Mouse (Mus musculus) midbrain, embryonic 11.5 days (tissue): ENCODE data around the gene Mob2. TPM values are rescaled to one million over a fixed set of nuclear protein-coding genes. Genes with fewer than 3 reads are reported as not detected.

Experiments used
- ATAC-seq: fragments of 200-750 bp; cut with Nextera tagmentation; 2 replicates; pipeline ENCODE4 v1.8.0; 2017; ENCODE audit warnings: moderate TSS enrichment, moderate library complexity; ENCODE audit not compliant: low FRiP score
- DNase-seq: peaks from one replicate; pipeline ENCODE4 v3.0.0; 2015; ENCODE audit warnings: low spot score; ENCODE audit errors: missing footprints
- H3K27ac ChIP-seq: fragments of 300-500 bp; sonication (generic); 2 replicates; pipeline ENCODE4 v1.5.1; 2014; ENCODE audit warnings: low read depth, low read length
- H3K27me3 ChIP-seq: fragments of 300-500 bp; sonication (generic); 2 replicates; pipeline ENCODE4 v1.6.1; 2014; ENCODE audit warnings: mild to moderate bottlenecking, low read length, moderate library complexity, mixed read lengths; ENCODE audit not compliant: control insufficient read depth, insufficient read depth
- H3K36me3 ChIP-seq: fragments of 300-500 bp; sonication (generic); 2 replicates; pipeline ENCODE4 v1.6.1; 2014; ENCODE audit warnings: mild to moderate bottlenecking, low read length, moderate library complexity, mixed read lengths; ENCODE audit not compliant: control insufficient read depth, insufficient read depth
- H3K4me1 ChIP-seq: fragments of 300-500 bp; sonication (generic); 2 replicates; pipeline ENCODE4 v1.6.1; 2014; ENCODE audit warnings: low read length; ENCODE audit not compliant: control insufficient read depth, insufficient read depth
- H3K4me2 ChIP-seq: fragments of 300-500 bp; sonication (generic); 2 replicates; pipeline ENCODE4 v1.6.1; 2014; ENCODE audit warnings: mild to moderate bottlenecking, moderate library complexity
- H3K4me3 ChIP-seq: fragments of 300-500 bp; sonication (generic); 2 replicates; pipeline ENCODE4 v1.5.1; 2014; ENCODE audit warnings: low read depth, low read length
- H3K9ac ChIP-seq: fragments of 300-500 bp; sonication (generic); 2 replicates; pipeline ENCODE4 v1.6.1; 2014; ENCODE audit warnings: low read length
- H3K9me3 ChIP-seq: fragments of 300-500 bp; sonication (generic); 2 replicates; pipeline ENCODE4 v1.6.1; 2016; ENCODE audit warnings: low read length; ENCODE audit not compliant: control insufficient read depth
- WGBS: fragments of 180-500 bp; shearing (Covaris S2); extraction: QIAGEN DNeasy Blood & Tissue Kit; methylation state at CpG from one replicate; pipeline ENCODE4 v1.1.7; 2014; 5-methylcytosine and 5-hydroxymethylcytosine counted together
- polyA plus RNA-seq: library from polyadenylated mRNA; unstranded; fragments of >200 nt; fragmentation: Nextera tagmentation; extraction: Ambion mirVana; gene quantifications from 2 replicates; pipeline ENCODE4 v1.2.1, GENCODE M21; 2014

Gene Mob2
- polyA plus RNA-seq, 1 experiment from 2014 or later: 60.2 TPM

DNA sequence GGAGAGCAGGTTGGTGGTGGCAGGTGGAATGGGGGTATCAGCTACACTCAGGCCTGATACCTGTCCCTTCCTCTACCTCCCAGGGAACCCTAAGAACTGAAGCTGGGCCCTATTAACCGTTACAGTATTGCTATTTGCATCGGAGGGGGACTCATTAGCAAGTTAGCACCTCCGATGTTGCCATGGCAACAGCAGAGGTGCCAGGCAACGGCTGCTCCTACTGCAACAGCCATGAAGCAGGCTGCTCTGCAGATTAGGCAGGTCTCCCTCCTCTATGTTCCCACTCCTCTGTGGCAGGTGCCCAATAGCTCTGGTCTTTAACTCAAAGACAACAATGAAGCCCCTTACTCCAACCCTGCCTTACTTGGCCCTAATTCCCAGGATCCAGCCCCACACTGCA, 31.0 kb upstream of the Mob2 start:
- Histone ChIP-seq H3K36me3 (no peaks in the 10 kb centered on the region; the same call in 1 of the 2 replicates), H3K27me3 (peaks cover 7% of the 10 kb centered on the region), H3K4me1 (peaks cover 57% of the 10 kb centered on the region), H3K4me3 (no peak overlapping the region), H3K9me3 (no peaks in the 10 kb centered on the region), H3K9ac (peak overlapping the region; percentile 35; the same call in 1 of the 2 replicates), H3K4me2 (peak overlapping the region; percentile 96), H3K27ac (no peak overlapping the region)
- ATAC-seq: no peak
- 6% methylated on average over 4 of the region's 4 CpGs for WGBS
- DNase-seq: no peak

DNA sequence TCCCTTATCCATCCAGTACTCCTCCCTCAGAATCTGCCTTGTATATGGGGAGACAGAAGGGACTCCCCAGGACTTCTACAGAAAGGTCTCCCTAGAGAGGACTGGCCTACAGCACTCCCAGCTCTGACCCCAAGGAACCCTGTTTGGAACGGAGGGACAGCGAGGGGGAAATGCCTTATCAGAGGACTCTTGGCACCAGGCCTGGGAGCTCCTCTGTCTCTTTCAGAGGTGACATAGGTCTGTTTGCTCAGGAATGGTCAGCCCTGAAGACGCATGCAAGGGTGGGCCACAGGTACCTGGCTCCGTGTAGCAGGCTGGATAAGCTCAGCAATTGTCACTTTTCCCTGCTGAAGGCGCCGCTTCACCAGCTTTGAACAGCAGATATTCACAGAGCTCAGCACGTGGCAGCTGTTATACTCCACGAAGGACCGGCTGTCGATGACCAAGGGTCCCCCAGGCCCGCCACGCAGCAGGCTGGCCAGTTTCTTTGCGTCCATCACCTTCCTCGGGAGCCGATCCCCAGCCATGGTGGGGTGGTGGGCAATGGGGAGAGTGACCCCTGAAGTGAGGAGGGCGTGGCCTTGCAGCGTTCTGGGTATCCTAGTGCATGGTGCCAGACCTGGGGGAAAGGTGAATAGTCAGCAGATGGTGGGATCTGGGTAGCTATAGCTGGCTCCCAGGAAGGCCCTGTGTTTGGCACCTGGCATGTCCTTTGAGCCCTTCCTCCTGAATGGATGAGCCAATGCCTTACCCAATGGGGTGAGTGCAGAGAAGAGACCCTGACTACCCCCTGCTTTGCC, 29.0 kb upstream of the Mob2 start:
- DNase-seq (no peak), ATAC-seq (no peak)
- H3K36me3 ChIP-seq: peaks cover 4% of the 10 kb centered on the region
- H3K4me2 ChIP-seq: no peak overlapping the region; the same call in 1 of the 2 replicates
- H3K4me3 ChIP-seq: no peak overlapping the region
- H3K27me3 ChIP-seq: no peaks in the 10 kb centered on the region; the same call in 1 of the 2 replicates
- WGBS: 59% methylated on average over 17 of the region's 17 CpGs
- H3K9me3 ChIP-seq: no peaks in the 10 kb centered on the region
- H3K27ac ChIP-seq: peak overlapping the region; percentile 68
- peak overlapping the region; percentile 45 for H3K9ac ChIP-seq
- H3K4me1 ChIP-seq: peaks cover 53% of the 10 kb centered on the region

- peaks cover 48% of the 10 kb centered on the region for H3K4me1 ChIP-seq
- DNase-seq (peak; percentile 94), ATAC-seq (peak; percentile 78)
- H3K27ac ChIP-seq: peak overlapping the region; percentile 68
- H3K4me2 ChIP-seq: no peak overlapping the region
- H3K36me3 ChIP-seq: peaks cover 4% of the 10 kb centered on the region
- peaks cover 7% of the 10 kb centered on the region for H3K27me3 ChIP-seq
- WGBS: 1% methylated on average over 5 of the region's 5 CpGs
- no peak overlapping the region for H3K4me3 ChIP-seq
- H3K9me3 ChIP-seq: no peaks in the 10 kb centered on the region
- no peak overlapping the region for H3K9ac ChIP-seq
Measured at GRCm38 (mm10) chr7:142088886-142089285, 28.0 kb upstream of the Mob2 start.

DNA sequence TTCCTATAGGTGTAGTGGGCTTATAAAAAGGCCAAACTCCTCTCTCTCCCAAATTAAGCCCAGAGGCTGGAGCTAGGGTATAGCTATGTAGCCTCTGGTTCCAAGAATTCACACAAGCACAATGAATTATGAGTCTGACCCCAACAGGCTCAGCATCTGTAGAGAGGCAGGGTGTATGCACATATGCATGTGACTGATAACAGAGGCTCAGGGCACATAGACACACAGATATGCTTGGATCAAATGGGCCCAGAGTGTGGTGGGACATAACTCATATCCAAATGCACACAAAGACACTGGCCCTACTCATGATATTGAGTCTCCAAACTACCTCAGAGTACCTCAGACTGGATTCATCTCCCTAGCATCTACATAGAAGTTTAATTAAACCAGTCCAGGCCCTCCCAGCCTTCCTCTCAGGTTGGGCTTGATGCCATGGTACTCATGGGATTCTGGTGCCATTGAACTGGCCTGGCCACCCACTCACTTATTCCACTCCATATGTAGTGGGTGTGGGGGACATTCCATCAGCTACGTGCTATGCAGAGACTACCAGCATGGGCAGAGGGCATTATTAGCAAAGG, 26.3 kb upstream of the Mob2 start:
- Histone ChIP-seq H3K27me3 (peaks cover 24% of the 10 kb centered on the region), H3K4me3 (no peak overlapping the region), H3K36me3 (peaks cover 8% of the 10 kb centered on the region), H3K9ac (no peak overlapping the region), H3K4me1 (peaks cover 32% of the 10 kb centered on the region), H3K27ac (no peak overlapping the region), H3K4me2 (no peak overlapping the region), H3K9me3 (no peaks in the 10 kb centered on the region)
- ATAC-seq (no peak), DNase-seq (no peak)
- WGBS: 90% methylated on average over 1 of the region's 1 CpGs

DNA sequence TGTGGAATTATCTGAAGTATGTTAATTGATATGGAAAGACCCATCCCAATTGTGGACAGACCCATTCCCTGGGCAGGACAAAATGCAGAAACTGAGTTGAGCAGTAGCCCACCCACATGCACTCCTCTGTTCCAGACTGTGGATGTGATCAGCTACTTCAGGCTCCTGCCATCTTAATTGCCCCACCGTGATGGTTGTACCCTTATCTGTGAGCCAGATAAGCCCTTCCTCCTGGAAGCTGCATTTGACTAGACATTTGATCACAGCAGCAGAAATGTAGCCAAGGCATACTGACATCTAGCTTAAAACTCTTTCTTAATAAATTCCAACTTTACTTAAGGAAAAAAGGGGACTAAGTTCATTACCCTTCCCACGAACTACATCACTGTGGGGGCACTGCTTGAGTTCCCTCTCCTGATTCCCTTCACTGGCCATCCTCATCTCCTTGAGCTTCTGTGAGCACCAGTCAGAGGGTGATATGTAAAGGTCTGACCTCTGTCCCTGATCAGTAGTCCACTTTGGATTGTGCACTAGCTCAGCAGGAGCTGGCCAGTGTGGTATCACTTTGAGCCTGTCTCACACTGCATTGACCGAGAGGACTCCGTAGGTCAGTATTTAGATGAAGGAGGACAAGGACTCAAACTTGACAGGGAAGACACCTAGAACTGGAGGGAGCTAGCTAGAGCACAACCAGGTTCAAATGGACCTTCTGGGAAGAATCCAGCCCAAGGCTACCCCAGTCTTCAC, 25.5 kb upstream of the Mob2 start:
- Histone ChIP-seq H3K4me3 (no peak overlapping the region), H3K27ac (no peak overlapping the region), H3K4me2 (no peak overlapping the region), H3K4me1 (peaks cover 26% of the 10 kb centered on the region), H3K36me3 (peaks cover 8% of the 10 kb centered on the region), H3K9ac (no peak overlapping the region), H3K9me3 (no peaks in the 10 kb centered on the region), H3K27me3 (peaks cover 27% of the 10 kb centered on the region)
- 84% methylated on average over 4 of the region's 4 CpGs for WGBS
- ATAC-seq (no peak), DNase-seq (no peak)

DNA sequence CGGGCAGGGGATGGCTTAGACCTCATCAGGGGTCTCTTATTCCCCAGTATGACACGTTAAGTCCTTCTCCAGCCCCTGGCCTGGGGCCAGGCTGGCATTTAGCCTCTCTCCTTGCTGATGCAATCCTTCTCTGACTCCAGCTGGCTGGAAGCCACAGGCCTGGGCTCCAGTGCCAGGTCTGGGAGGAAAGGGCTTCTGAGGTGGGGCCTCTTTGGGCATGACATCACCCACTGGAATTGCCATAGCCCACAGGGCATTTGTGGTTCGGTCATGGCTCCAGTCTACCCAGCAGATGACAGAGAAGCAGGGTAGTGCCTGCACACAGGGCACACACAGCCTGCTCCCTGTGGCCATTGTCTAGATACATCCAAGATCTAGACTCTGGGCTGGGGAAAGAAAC, 24.0 kb upstream of the Mob2 start:
- no peak for ATAC-seq

DNA sequence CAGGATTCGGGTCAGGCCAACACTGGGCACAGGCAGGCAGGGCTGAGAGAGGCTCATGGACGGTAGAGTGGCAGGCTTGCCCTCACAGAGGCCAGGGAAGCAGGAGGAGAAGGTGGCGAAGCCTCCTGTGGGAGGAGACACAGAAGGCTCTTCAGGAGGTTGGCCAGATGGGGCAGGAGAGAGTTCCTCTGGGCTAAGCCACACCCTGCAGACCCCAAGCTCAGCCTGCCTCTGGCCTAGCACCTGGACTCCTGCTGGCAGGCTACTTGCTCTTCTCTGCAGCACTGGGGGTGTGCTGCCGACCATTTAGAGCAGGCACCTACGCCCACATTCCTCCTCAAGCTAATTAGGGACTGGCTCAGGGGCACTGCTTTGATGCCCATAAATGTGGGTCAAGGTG, 23.5 kb upstream of the Mob2 start:
- WGBS: 36% methylated on average over 5 of the region's 5 CpGs
- Histone ChIP-seq H3K36me3 (peaks cover 10% of the 10 kb centered on the region), H3K27ac (no peak overlapping the region), H3K4me3 (no peak overlapping the region), H3K9me3 (no peaks in the 10 kb centered on the region), H3K4me2 (no peak overlapping the region), H3K4me1 (peaks cover 15% of the 10 kb centered on the region), H3K9ac (no peak overlapping the region), H3K27me3 (peaks cover 29% of the 10 kb centered on the region)
- DNase-seq: no peak
- ATAC-seq: no peak

More for the DNA sequence above, 24.0 kb upstream of the Mob2 start:
- Histone ChIP-seq H3K27me3 (peaks cover 29% of the 10 kb centered on the region), H3K4me1 (peaks cover 20% of the 10 kb centered on the region), H3K36me3 (peaks cover 10% of the 10 kb centered on the region), H3K9ac (no peak overlapping the region), H3K27ac (no peak overlapping the region), H3K4me2 (no peak overlapping the region), H3K4me3 (no peak overlapping the region), H3K9me3 (no peaks in the 10 kb centered on the region)
- 61% methylated on average over 3 of the region's 3 CpGs for WGBS
- DNase-seq: no peak

DNA sequence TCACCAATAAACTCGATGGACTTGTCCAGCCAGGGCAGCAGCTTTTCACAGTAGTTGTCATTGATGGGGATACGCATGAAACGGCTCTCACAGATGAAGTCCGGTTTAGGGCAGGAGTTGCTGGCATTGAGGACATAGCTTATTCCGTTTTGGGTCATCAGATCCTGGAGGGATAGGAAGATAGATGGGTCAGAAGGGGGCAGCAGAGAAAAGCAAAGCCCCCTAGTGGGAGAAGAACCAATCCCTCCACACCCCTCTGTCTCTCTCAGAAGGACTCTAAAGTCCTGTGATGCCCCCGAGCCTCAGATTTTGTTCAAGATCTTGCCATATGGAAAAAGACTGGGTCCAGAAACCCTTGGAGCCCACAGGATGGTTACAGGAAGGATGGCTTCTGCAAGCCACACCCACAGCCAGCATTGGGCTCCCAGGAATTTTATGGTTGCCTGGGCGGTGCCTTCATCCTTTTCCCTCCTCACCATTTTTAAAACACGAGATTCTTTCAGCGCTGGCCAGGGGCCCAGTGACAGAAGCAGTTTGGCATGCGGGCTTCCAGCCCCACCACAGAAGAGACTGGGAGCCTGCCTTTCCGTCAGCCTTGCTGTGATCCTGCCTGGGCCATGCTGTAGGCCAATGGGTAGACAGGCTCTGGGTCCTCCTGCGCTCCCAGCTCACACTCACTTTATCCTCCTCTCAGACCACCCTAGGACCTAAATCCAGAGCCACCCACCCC, 22.9 kb upstream of the Mob2 start:
- Histone ChIP-seq H3K9ac (no peak overlapping the region), H3K27me3 (peaks cover 29% of the 10 kb centered on the region), H3K9me3 (no peaks in the 10 kb centered on the region), H3K4me3 (no peak overlapping the region), H3K4me2 (no peak overlapping the region), H3K4me1 (peaks cover 9% of the 10 kb centered on the region), H3K36me3 (peaks cover 10% of the 10 kb centered on the region), H3K27ac (no peak overlapping the region)
- no peak for ATAC-seq
- no peak for DNase-seq
- WGBS: 30% methylated on average over 12 of the region's 12 CpGs
